Mouse (Mus musculus) CH12.LX (cell line): Measurements from ENCODE around the gene Smim14.

ENCODE experiments used
- CHD2 ChIP-seq: IDR thresholded peaks from 2 replicates; pipeline ENCODE4 v1.6.1; 2011; ENCODE audit warnings: low read length, improper control_type of control experiment
- CTCF ChIP-seq, 2 experiments: IDR thresholded peaks in 1 of 2; conservative IDR thresholded peaks in 1 of 2; 2 replicates each; pipeline ENCODE4 v1.5.1; 2011 to 2012; ENCODE audit warnings: low read depth in 2 of 2, low read length in 2 of 2, improper control_type of control experiment in 1 of 2, inconsistent platforms in 1 of 2, mild to moderate bottlenecking in 1 of 2, moderate library complexity in 1 of 2
- E2F4 ChIP-seq: IDR thresholded peaks from 2 replicates; pipeline ENCODE4 v1.6.1; 2011; ENCODE audit warnings: low read depth, low read length, improper control_type of control experiment; ENCODE audit not compliant: insufficient replicate concordance
- EP300 ChIP-seq: IDR thresholded peaks from 2 replicates; pipeline ENCODE4 v1.6.1; 2011; ENCODE audit warnings: low read length, improper control_type of control experiment
- NRF1 ChIP-seq: IDR thresholded peaks from 2 replicates; pipeline ENCODE4 v1.6.1; 2014; ENCODE audit warnings: low read depth, mild to moderate bottlenecking, inconsistent platforms, low read length, improper control_type of control experiment, moderate library complexity
- POLR2AphosphoS2 ChIP-seq: IDR thresholded peaks from 2 replicates; pipeline ENCODE4 v1.6.1; 2011; ENCODE audit warnings: low read depth, low read length, improper control_type of control experiment
- RAD21 ChIP-seq: IDR thresholded peaks from 2 replicates; pipeline ENCODE4 v1.6.1; 2011; ENCODE audit warnings: low read depth, mild to moderate bottlenecking, low read length, improper control_type of control experiment, moderate library complexity
- SIN3A ChIP-seq: IDR thresholded peaks from 2 replicates; pipeline ENCODE4 v1.6.1; 2012; ENCODE audit warnings: low read length, improper control_type of control experiment, inconsistent platforms
- ZNF384 ChIP-seq: IDR thresholded peaks from 2 replicates; pipeline ENCODE4 v1.6.1; 2012; ENCODE audit warnings: low read depth, low read length, improper control_type of control experiment, inconsistent platforms

- TF ChIP-seq RAD21 (no peak), ZNF384 (no peak), SIN3A (no peak), CTCF (conservative IDR thresholded peaks at IDR 0.05 in 1 of 2, IDR thresholded peaks at IDR 0.05 in 1 of 2; ENCODE audit: low read depth in 2 of 2, low read length in 2 of 2) (no peak), EP300 (no peak), E2F4 (no peak), NRF1 (no peak), CHD2 (no peak), POLR2AphosphoS2 (no peak)
These were observed 79.7 kb downstream of the Smim14 start for GRCm38 (mm10) chr5:65457086-65457827.
